Mouse (Mus musculus) erythroid progenitor cell, adult 5-6 weeks (primary cell): ENCODE results near the gene Gli1. TPM values are rescaled to one million over a fixed set of nuclear protein-coding genes. Genes with fewer than 3 reads are reported as not detected.

Source experiments
- ATAC-seq: replicated peaks from 2 replicates; pipeline ENCODE4 v1.8.0; 2016; ENCODE audit warnings: moderate number of reproducible peaks, mild to moderate bottlenecking, moderate TSS enrichment, inconsistent platforms; ENCODE audit not compliant: poor library complexity, low FRiP score, severe bottlenecking
- total RNA-seq, 2 experiments: library from RNA; stranded (forward) in 1 of 2; stranded (reverse) in 1 of 2; fragments of 150-400 nt in 1 of 2; fragments of 186-747, 209-891 nt in 1 of 2; gene quantifications; 2 replicates each; pipeline versions ENCODE4 v1.2.3 to v1.2.4; 2015 to 2017; ENCODE audit warnings: low replicate concordance in 2 of 2

Gli1 gene
- total RNA-seq, 2 experiments from 2014 or later, result not detected

DNA sequence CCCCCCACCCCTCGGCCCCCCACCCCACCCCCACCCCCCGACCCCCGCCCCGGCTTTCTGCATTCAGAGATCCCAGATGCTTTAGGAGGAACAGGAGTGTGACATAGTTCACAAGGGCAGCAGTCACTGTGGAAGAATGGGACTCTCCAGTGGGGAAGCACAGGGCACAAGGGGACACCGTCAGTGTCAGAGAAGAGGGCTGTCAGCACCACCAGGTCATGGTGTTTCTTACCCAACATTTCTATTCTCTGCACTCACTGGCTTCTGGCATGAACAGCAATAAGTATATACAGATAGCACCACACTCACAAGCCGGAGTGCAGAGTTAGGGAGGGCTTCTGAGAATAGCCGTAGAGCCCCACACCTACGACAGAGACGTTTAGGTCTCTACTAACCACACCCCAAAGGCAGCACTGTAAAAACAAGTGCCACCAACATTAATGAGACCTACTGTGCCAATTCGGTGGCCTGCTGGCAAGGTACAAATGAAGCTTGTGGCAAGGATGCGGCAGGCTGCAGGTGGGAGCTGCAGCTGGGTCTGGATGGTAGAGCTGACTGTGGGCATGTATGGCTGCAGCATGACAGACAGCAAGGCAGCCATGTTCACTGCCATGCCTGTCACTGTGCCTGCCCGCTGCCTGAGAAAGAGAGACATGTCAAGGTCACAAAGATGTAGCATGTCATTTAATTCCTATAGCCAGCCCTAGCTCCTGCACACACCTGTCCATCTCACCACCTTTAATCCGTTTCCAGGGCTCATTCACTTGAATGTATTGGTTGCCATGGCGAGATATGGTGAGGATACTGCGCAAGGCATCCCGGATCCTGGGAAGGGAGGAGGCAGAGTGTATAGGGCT is 44.5 kb downstream of the Gli1 start:
- ATAC-seq, result no peak

DNA sequence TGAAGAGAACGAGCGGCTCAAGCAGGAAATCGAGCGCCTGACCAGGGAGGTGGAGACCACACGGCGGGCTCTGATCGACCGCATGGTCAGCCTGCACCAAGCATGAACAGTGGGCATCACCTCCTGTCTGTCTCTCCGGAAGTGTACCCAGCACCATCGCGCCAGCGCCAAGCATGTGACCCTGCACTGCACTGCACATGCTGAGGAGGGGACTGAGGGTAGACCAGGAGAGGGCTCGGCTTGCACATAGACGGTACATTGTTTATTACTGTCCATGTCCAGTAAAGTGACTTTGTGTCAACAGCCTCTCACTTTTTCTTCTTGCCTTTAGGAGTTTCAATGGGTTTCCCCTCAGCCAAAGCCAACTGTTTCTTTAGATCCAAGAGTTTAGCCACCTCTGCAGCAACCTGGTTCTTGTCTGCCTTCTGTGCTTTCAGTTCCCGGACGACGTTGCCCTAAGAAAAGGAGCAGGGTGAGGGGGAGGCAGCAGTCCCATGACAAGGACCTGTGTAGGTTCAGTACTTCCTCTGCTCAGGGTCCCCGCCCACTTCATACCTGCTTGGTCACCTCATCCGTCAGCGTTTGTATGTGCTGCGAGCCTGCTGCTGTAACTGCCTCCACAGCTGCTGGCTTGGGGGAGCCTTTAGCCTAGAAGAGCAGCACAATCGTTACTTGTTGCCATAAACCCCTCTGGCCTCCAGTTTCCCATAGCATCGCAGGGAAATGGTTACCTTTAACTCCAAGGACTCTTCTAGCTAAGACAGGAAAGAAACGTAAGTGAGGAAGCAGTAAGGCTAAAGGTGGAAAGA is 45.6 kb downstream of the Gli1 start:
- ATAC-seq, result no peak

DNA sequence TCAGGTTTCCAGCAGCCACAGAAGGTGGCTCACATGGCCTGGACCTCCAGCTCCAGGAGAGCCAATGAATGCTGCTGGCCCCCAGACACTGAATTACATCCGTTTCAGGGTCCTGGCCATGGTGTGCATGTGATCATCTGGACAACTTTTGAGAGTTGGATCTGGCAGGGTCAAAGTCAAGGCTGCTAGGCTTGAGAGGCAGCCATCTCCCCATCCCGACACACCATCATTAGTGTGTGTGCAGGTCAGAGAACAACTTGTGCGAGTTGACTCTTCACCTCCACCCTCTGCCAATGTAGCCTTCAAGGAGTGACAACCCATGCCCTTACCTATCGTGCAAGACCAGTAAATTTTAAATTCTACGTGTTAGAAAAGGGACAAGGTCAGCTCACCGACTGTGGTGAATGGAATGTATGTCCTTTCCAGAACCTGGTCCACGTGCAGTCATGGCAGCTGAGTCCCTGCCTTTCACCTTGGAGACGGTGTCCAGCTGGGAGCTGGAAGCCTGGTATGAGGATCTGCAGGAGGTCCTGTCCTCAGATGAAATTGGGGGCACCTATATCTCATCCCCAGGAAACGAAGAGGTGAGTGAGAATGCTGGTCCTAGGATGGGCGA is 46.8 kb downstream of the Gli1 start:
- no peak for ATAC-seq

DNA sequence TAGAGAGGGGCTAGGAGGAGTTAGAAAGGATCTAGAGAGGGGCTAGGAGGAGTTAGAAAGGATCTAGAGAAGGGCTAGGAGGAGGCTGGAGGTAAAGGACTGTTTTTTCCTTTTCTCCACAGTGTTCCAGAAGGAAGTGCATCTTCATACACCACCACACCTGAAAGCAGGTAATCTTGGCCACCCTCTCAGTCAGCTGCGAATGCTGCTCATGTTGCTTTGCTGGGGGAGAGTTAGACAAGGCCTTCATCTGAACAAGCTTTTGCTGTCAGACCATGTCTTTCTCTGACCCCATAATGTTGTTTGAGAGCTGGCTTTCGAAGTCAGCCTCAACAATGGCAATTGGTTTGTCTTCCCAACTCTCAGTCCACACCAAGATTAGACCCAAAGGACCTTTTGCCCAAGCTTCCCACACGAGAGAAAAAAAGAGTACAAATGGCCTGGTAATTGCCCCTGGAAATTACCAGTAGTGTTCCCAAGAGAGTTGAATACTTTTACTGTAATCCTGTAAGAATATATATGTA is 48.1 kb downstream of the Gli1 start:
- no peak for ATAC-seq

DNA sequence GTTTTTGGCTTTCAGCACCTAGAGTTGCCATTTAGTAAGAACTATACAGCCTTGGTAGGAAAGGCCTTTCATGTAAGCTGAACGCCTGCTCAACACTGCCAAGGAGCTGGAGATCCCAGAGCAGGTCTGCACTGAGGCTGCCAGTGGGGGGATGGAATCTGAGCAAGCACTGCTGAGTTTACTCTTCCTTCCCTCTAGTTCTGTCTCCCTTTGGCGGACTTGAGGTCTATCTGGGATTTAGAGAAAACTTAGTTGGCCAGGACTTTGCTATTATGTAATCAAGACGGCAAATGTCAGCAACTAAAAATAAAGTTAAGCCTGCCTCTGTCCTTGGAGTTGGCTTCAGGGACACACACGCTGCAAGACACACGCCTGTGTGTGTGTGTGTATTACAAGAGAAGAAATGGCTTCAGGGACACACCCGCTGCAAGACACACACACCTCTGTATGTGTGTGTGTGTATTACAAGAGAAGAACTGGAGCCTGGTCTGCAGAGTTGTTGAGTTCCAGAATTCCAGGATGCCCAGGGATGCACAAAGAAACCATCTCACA is 48.7 kb downstream of the Gli1 start:
- ATAC-seq, result no peak

DNA sequence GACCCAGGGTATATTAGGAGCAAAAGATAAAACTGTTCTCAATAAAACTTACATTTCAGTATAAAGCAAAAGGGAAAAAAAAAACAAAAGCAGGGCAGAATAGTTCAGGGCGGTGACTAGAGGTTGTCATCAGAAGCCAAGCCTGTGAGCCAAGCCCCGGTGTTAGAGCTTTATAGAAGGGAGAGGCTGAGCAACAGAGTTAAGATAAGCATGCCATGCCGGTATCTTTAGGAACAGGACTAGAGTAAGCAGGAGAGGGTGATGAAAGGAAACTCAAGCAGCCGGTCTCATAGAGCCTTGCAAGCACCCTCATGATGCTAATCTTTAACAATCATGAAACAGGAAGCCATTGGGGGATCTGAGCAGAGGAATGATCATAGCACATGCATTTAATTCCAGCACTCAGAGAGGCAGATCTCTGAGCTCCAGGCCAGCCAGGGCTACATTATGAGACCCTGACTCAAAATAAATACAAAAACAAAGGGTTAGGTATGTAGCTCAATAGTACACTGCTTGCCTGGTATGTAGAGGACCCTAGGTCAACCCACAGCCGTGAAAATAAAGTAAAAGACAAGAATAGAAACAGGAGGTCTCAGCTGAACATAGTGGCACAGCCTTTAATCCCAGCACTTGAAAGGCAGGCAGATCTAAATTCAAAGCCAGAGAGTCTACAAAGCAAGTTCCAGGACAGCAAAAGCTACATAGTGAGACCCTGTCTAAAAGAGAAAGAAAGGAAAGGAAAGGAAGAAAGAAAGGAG is 49.7 kb downstream of the Gli1 start:
- ATAC-seq, result peak; percentile 50

DNA sequence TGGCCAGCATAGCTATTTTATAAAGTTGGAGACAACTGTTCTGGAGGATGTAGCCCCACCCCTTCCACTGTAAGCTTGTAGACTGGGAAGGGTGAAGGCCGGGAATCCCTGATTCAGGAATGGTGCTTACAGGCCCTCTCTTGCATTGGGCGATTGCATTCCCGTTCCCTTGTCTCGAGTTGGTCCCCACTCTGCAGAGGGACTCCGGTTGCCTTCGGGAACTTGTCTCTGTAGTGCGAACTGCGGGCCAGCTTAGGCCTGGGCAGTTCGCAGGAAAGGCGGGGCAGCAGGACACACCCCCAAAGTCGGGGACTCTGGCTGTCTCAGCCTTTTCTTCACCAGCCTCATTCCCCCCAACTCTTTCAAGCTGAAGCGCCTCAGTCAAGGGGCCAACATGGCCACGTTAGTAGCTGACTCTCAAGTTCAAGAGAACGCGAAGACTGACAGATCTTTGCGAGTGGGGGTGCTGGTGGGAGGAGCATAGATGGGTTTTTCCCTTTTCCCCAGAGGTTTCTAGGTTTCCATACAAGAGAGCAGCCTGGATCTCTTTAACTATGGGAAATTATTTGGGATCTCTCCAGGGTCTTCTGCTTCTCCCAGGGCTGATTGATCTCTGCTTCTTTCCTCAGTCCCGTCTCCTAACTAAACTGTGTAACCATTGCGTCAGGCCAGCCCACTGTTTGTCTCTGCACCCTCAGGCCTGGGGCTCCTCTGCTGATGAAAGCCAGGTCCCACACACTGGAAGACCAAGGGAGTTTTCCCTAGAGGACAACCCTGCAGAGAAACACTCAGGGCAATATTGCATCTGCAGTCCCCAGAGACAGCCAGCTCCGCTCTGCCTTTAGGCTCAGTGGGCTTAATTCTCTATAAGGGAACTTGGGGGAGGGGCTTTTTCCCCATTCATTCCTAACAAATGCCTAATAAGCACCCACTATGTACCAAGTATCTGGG is 50.6 kb downstream of the Gli1 start:
- ATAC-seq, result peak; percentile 43

DNA sequence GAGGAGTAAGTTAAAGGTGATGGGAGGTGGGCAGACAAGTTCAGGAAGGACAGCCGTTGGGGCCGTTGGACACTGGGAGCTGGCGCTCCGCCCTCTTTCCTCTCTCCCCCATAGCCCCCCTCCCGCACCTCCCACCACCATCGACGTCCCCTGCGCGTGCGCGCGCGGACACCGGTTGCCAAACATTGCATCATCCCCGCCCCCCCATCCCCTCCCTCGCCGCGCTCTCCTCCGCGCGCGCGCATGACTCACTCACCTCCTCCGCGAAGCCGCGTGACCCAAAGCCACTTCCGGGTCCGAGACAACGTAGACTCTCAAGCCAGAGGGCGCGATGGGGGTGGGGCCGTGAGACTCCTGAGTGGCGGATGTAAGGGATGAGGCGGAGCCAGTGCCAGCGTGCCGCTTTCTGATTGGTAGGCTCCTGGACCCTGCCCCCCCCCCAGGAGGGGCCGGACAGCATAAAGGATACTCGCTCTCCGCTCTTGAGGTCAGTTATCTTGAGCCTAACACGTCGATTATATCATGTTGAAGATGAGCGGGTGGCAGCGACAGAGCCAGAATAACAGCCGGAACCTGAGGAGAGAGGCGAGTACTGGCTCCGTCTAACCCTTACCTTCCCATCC is 51.4 kb downstream of the Gli1 start:
- ATAC-seq, result peak; percentile 74

DNA sequence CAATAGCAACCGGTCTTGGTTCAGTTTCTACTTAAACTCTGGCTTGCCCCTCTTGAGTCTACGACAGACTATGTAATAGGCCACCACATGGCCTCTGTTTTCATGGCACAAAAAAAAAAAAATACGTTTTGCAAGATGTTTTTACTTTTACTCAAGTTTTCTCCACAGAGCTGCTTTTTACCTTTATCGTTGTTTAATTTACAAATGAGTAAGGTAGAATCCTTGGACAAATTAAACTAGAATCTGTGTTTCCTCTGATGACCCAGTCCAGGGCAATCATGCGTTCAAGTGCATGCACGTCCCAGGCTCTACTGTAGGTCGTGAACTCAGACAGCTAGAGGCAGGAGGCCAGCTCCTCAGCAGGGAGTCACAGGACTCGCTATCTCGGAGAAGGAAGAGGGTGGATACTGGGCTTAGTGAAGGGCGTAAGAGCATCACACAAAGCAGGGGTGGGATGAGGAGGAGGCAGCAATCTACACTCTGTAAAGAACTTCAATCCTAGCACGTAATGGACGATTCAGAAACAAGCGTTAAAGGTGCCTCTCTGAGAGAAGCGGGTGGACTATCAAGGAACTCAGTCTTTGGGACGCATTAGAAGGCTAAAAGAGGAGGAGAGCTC is 52.1 kb downstream of the Gli1 start:
- peak; percentile 44 for ATAC-seq

DNA sequence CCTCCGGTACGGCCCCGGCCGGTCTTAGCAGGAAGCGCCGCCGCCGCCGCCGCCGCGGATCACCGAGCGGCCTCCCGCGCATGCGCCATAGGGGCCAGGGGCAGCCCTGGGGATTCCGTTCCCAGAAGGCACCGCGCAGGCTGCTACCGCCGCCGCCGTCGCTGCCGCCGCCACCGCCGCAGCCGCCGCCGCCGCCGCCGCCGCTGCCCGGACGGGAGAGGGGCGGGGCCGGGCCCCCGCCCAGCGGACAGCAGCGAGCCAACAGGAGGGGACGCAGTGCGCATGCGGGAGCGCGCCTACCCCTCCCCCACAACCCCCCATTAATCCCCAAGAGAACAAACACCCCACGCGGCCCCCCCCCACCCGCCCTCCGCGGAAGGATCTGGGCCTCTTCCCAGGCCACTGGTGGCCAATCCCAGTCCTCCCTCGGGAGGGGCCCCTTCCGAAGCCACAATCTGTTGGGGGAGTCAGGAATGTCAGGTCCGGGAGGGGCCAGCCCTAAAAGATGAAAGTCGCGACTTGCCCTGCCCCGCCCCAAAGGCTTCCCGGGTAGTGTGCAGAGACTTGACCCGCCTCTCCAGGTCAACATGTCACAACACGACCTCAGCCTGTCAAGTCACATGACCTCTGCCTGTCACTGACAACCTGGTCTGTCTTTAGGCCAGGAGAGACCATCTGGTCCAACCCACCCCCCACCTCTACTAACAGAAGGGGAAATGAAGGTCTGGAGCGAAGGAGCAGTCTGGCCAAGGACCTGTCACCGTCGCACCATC is 52.8 kb downstream of the Gli1 start, which contains the start of gene Mbd6:
TSS of gene Mbd6 (minus strand) at position 219 of the 773 bp plus-strand sequence.
- peak; percentile 47 for ATAC-seq

DNA sequence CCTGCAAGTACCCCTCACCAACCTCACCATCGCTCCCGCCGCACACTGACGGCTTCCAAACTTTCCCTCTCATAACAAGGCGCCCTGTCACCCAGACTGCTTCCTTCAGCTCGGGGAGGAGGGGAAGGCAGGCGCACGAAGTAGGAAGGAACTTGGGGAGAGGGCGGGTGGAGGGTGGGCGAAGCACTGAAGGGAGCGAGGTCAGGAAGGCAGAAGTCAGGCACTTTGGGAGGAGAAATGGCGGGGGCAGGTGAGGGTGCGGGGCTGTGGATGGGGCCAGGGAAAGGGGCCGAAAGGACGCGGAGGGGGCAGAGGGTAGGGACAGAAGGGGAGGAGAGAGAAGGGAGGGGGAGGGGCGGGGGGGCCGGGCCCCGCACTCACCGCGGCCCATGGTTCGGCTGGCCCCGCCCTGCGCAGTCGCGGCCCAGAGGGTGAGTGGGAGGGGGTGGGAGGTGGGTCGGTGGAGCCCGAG is 53.4 kb downstream of the Gli1 start:
- ATAC-seq, result no peak

DNA sequence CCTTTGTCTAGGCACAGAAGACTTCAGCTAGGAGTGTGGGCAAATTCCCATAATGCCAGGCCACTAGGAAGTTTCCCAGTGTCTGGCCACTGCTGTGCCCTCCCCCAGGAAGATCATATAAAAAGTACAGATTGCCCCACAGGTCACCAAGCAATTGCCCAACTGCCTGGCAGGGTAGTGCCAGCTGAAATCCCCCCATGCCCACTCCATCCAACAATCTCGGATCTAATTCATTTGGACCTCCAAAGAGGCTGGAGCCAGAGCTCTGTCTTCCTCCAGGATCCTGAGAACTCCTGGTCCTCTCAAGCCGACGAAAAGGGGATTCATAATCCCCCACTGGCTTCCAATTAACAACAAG is 53.9 kb downstream of the Gli1 start:
- ATAC-seq, result no peak

DNA sequence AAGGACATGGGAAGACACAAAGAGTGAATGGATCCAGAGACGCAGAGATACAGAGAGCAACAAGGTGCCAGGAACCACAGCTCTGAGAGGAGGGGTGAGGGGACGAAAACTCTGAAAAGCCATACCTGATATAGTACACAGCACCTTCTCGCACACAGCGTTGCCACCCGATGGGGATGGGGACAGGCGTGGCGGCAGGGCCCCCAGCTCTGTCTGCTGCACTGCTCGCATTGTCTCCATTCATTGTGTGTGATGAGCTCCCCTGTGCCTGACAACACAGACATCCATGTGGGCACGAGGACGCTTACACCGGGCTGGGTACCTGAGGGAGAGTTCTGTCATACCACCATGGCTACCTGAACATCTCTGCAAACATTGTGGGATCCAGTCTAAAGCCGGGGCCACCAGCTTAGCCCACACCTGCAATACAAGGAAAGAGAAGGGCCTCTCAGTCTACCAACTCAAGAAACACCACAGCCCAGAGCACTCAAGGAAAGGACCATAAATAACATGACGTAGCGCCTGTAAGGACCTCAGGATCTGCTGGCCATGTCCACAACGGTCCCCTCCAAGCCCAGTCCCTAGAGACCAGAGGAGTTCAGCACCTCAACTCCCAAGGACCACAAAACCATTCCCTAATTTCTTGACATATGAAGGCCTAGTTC is 54.4 kb downstream of the Gli1 start:
- ATAC-seq, result no peak

DNA sequence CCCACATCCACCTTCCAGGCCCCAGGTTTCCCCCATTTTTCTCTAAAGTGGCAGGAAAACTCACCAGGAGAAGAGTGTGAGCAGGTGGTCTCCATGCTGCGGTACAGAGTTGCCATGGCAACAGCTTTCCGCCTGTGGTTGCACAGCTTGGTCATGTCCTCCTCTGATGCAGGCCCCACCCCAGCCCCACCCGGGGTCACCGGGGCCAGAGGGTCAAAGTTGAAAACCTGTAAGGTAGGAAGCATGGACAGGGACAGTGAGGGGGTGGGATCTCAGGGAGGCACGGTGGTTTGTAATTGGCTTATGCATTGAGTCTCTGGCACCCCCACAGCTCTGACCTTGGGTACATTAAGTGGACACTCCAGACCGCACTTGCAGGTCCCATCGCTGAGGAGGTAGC is 55.0 kb downstream of the Gli1 start:
- ATAC-seq, result no peak

DNA sequence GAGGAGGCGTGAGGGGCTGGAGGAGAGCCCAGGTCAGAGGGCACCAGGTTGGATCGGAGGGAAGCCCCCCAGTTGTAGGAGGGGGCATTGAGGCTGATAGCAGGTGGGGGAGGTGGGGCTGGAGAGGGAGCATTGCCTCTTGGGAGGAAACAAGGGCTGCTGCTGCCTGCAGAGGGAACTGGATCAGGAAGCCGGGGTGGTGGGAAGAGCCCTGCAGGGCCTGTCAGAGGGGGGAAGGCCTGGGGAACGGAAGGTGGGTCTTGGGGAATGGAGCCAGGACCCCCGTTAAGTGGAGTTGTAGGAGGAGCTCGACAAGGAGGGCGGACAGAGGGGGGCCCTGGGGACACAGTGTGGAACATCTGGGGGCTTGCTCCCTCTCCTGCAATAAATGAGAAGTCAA is 55.6 kb downstream of the Gli1 start:
- no peak for ATAC-seq

DNA sequence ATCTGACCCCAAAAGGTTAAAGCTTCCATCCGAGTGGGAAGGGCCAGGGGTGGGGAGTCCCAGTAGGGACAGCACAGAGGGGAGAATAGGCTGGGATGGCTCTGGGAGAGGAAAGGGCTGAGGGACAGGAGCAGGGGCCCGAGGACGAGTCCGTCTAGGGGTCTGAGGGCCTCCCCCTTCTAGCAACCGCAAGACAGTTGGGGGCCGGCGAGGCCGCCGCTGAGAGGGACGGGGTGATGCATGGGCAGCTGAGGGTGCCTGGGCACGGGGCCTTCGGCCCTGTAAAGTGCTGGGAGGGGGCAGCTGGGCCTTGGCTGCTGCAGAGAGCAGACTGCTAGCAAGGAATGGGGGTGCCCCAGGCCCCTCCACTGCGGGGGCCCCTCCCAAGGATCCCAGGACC is 56.1 kb downstream of the Gli1 start:
- ATAC-seq, result no peak
